Mouse (Mus musculus): Measurements from ENCODE around the gene Agpat2. TPM values are rescaled to one million over a fixed set of nuclear protein-coding genes. Genes with fewer than 3 reads are reported as not detected.
A peak's percentile ranks its signal among the peaks of the same experiment; 100 is the strongest.

Gene Agpat2
- total RNA-seq, 2 experiments from 2014 or later: 1.3 to 1.8 TPM

GRCm38 (mm10) chr2:26635489-26636324 lies 31.5 kb upstream of the Agpat2 start:
- no peak for DNase-seq (ENCODE audit: extremely low spot score in 1 of 2, low spot score in 2 of 2)
- intact Hi-C loops (cut with DNase I): loop anchor here (5.0 kb wide), 1 partner anchor 188 kb away; the partner anchor contains the start of gene Sec16a
- no peak overlapping the region for H3K4me3 ChIP-seq

DNA sequence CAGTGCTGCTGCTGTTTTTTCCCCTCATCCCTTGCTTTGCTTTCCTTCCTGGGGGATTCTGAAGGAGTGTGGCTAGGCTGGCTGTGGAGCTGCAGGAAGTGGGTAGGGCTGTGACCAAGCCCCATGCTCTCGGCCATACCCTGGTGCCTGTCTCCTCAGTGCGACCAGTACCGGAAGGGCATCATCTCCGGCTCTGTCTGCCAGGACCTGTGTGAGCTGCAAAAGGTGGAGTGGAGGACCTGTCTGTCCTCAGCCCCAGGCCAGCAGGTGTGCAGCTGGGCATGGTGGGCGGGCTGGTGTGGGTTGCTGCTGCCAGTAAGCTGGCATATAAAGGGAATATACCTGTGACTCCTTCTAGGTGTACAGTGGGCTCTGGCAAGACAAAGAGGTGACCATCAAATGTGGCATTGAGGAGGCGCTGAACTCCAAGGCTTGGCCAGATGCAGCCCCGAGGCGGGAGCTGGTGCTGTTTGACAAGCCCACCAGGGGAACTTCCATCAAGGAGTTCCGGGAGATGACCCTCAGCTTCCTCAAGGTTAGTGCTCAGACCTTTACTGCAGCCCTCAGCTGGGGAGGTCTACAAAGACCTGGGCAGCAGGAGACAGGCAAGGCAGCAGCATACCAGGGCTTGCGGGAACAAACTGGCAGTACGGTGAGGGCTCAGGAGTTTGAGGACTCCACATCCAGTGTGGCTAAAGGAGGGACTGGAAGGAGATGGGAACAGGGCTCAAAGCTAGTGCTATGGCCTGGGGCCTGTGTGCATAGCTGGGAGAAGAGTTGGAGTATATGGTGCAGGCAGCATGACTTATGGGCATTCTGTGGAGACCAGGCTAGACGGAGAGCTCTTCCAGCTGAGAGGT lies 30.6 kb upstream of the Agpat2 start:
- intact Hi-C loops (cut with DNase I): loop anchor here (5.0 kb wide), 1 partner anchor 188 kb away; the partner anchor contains the start of gene Sec16a
- no peak for DNase-seq (ENCODE audit: extremely low spot score in 1 of 2, low spot score in 2 of 2)
- H3K4me3 ChIP-seq: no peak overlapping the region
- no peak overlapping the region for H3K27ac ChIP-seq
- TF ChIP-seq CTCF (IDR thresholded peaks at IDR 0.05): no peak

More at GRCm38 (mm10) chr2:26635489-26636324, 31.5 kb upstream of the Agpat2 start:
- H3K27ac ChIP-seq: no peak overlapping the region
- no peak for TF ChIP-seq CTCF (IDR thresholded peaks at IDR 0.05)

GRCm38 (mm10) chr2:26633953-26634530 lies 29.8 kb upstream of the Agpat2 start:
- no peak for TF ChIP-seq CTCF (IDR thresholded peaks at IDR 0.05)
- H3K4me3 ChIP-seq: no peak overlapping the region
- no peak overlapping the region for H3K27ac ChIP-seq
- no peak for DNase-seq (ENCODE audit: extremely low spot score in 1 of 2, low spot score in 2 of 2)
- intact Hi-C loops (cut with DNase I): no loop called here

DNA sequence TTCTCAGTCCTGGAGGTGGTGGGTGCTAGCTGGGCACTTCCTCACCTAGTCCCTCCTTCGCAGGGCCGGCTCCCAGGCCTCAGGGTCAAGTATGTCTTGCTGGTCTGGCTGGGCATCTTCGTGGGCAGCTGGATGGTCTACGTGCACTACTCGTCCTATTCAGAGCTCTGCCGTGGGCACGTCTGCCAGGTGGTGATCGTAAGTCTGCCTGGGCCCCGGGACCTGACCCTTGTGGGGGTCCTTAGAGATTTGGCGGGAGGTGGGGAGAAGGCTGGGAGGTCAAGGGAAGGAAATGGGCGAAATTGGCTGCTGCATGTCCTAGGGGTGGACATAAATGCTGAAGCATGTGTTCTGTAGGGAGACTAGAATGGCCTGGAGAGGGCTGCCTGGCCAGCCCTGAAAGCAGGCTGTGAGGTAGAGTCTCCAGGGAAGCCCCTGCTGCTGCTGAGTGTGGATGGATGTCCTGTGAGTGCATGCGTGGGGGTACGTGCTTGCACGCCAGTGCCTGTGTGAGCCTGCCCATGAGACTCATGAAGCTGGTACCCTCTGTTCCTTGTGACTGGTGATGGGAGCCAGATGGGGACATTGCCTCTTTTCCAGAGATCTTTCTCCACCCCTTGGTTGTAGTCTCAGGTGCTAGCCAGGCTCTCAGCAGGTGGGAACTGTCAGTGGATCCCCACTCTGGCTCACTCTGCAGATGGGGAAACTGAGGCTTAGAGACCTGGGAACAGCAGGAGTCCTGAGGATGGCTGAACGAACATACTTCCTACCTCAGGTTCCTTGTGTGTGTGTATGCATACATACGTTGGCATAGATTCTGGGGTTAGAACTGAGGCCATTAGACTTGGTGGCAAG lies 28.6 kb upstream of the Agpat2 start:
- intact Hi-C loops (cut with DNase I): no loop called here
- H3K27ac ChIP-seq: peak overlapping the region; percentile 7; the same call in 1 of the 2 replicates
- TF ChIP-seq CTCF (IDR thresholded peaks at IDR 0.05): no peak

DNA sequence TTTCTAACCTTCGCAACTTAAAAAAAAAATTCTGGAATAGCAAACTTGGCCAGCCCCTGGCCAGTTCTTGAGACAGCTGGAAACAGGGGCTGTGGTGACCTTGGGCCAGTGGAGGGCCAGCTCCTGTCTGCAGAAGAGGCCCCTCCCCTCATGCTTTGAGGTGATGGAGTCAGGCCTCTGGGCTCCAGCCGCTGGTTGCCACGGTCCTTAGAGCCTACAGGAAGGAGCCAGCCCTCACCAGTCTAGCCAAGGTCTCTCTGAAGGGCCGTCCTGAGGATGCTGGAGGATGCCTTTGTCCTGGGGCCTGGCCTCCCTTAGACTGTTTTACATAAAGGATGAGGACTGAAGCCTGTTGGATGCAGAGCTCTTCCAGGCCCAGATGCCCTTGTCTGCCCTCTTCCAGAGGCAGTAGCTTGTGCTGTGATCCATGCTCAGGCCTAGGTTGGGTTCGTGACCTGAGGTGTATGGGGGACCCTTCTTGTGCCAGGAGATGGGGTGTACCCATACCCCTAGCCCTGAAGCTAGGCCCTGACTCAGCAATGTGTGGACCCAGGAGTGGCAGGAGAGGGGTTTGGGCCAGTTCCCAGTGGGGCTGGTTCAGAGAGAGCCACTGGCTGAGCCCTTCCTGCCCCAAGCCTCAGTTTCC lies 24.7 kb upstream of the Agpat2 start:
- peak overlapping the region; percentile 88 for H3K4me3 ChIP-seq
- no peak for TF ChIP-seq CTCF (IDR thresholded peaks at IDR 0.05)
- DNase-seq (ENCODE audit: extremely low spot score in 1 of 2, low spot score in 2 of 2): peak in 1 of 2 experiments; percentile 25
- peak overlapping the region; percentile 92 for H3K27ac ChIP-seq
- intact Hi-C loops (cut with DNase I): no loop called here

More for the DNA sequence above, 28.6 kb upstream of the Agpat2 start:
- no peak for DNase-seq (ENCODE audit: extremely low spot score in 1 of 2, low spot score in 2 of 2)
- H3K4me3 ChIP-seq: no peak overlapping the region

GRCm38 (mm10) chr2:26627921-26628739 lies 23.9 kb upstream of the Agpat2 start, which contains the start of gene Fam69b:
Gene Fam69b (plus strand): TSS chr2:26628457.
- peak; percentile 88 to 89 for DNase-seq (ENCODE audit: extremely low spot score in 1 of 2, low spot score in 2 of 2)
- no peak for TF ChIP-seq CTCF (IDR thresholded peaks at IDR 0.05)
- intact Hi-C loops (cut with DNase I): no loop called here

DNA sequence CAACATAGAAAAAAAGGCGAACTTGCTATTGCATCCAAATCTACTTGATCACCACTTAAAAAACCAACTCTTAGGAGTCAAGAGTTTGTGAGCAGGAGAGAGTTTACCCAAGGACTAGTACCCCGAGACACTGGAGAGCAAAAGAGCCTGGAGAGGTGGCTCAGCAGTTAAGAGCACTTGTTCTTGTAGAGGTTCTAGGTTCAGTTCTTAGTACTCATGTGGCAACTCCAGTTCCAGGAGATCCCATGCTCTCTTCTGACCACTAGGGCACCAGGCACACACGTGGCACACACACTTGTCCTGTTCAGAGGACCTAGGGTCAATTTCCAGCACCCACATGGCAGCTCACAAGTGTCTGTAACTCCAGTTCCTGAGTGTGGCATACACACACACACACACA lies 21.9 kb upstream of the Agpat2 start:
- Histone ChIP-seq H3K4me3 (no peak overlapping the region), H3K27ac (no peak overlapping the region)
- TF ChIP-seq CTCF (IDR thresholded peaks at IDR 0.05): no peak
- intact Hi-C loops (cut with DNase I): no loop called here
- no peak for DNase-seq (ENCODE audit: extremely low spot score in 1 of 2, low spot score in 2 of 2)

More at GRCm38 (mm10) chr2:26627921-26628739, 23.9 kb upstream of the Agpat2 start, which contains the start of gene Fam69b:
- Histone ChIP-seq H3K4me3 (peak within 1 kb of the TSS; percentile 88), H3K27ac (peak within 1 kb of the TSS; percentile 92)

DNA sequence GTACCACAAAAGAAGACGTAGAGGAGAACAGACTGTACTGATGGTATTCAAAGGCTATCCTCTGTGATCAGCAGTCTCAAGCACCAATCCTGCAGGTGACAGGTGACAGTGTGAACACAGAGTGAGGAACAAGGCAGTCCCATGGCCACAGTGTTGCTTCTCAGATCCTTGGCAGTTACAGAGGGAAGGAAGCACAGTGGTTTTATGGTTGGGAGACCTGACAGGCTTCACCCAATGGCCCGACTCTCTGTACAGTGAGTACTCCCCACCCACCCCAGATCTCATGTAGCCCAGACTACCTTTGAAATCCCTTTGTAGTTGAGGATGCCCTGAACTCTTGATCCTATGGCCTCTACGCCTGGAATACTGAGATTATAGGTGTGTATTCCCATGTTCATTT lies 21.2 kb upstream of the Agpat2 start:
- Histone ChIP-seq H3K27ac (no peak overlapping the region), H3K4me3 (no peak overlapping the region)
- intact Hi-C loops (cut with DNase I): no loop called here
- TF ChIP-seq CTCF (IDR thresholded peaks at IDR 0.05): no peak
- DNase-seq (ENCODE audit: extremely low spot score in 1 of 2, low spot score in 2 of 2): no peak

DNA sequence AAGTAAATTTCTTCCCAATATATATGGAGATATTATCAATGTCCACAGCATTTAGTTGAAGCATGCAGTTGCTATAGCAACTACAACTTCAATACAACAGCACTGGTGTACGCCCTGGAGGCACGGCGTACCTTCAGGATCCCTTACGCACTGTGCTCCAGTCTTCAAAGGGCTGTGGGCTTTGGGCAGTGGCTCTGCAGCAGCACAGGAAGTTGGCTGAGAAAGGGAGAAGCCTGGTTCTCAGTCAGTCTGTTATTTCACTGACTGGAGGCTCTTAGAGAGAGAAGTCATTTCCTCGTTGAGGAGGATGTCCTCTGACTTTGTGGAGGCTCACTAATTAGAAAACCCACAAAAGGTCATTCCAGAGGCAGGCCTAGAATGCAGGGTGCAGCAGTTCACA lies 18.8 kb upstream of the Agpat2 start:
- intact Hi-C loops (cut with DNase I): no loop called here
- no peak for TF ChIP-seq CTCF (IDR thresholded peaks at IDR 0.05)
- DNase-seq (ENCODE audit: extremely low spot score in 1 of 2, low spot score in 2 of 2): no peak
- Histone ChIP-seq H3K27ac (no peak overlapping the region), H3K4me3 (no peak overlapping the region)

DNA sequence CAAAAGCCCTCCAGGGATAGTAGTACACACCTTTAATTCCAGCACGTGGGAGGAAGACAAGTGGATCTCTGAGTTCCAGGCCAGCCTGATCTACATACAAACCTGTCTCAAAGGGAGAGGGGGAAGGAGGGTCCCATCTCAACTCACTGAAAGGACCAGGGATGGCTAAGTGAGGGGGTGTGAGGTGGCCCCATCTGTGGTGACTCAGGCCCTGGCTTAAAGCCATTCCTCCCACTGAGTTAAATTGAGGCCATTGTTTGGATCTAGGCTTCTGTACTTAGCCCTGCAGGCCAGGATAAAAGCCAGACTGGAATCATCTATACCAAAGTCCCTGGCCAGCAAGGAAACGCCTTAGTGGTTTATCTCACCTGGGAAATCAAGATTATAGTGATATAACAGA lies 17.0 kb upstream of the Agpat2 start:
- intact Hi-C loops (cut with DNase I): no loop called here
- no peak for DNase-seq (ENCODE audit: extremely low spot score in 1 of 2, low spot score in 2 of 2)
- Histone ChIP-seq H3K4me3 (no peak overlapping the region), H3K27ac (no peak overlapping the region)
- TF ChIP-seq CTCF (IDR thresholded peaks at IDR 0.05): no peak

Measured in left cerebral cortex, adult 2 months (tissue).